Mouse (Mus musculus): ENCODE measurements around the gene Ube2k.
"Not testable (repeated sequence)": the region's sequence is repeated elsewhere in the genome, so short reads cannot be mapped to it uniquely, and the experiment has no call there.

The Ube2k gene

DNA sequence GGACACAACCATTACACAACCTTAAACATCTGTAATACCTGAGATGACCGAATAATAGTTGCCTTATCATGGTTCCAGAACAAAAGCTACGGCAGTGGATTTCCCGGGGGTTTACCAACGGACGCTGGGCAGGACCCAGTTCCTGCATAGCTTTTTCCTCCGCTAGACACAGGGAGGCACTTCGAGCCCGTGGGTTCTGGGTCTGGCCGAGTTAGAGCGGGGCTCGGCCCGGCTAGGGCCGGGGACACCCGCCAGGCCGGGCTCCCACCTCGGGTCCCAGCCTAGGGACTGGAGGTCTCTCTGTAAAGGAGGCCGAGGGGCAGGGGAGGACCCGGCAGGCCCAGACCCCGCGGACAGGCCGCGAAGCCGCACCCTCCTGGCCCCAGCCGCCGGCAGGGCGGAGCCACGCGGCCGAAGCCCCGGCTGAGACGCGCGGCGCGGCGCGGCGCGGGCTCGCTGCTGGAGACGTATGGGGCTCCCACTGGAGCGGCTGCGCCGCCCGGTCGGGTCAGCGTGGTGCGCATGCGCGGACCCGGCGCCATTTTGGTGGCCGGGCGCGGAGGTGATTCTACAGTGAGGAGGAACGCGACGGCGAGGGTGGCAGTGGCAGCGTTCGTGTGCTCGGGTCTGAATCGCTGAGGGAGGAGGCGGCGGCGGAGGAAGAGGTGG is at the start of gene Ube2k, which contains the start of gene Smim14:
TSS of gene Ube2k (plus strand) at position 483 of the 669 bp plus-strand sequence.
TSS of gene Smim14 (minus strand) at position 434 of the 669 bp plus-strand sequence.
- DNase-seq (ENCODE audit: low read depth, low spot score), result peak; percentile 86

DNA sequence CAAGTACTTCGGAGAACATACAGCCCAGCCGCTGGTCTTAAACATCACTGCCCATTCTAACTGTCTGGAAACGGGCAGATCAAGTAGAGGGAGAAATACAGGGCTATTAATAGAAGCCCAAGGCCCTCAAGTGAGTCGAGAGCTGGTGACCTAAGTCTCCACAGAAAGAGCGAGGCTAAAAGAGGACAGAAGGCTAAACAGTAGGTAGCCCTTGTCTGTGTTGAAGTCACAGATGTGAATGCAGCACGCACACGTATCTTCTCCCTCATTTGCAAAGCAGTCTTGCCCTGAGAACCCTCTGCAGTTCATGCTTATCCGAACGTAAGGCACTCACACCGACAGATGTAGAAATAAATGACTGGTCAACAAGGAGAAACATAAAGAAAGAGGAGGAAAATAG is 49.7 kb upstream of the Ube2k start:
- no peak for DNase-seq (ENCODE audit: low read depth, low spot score)

DNA sequence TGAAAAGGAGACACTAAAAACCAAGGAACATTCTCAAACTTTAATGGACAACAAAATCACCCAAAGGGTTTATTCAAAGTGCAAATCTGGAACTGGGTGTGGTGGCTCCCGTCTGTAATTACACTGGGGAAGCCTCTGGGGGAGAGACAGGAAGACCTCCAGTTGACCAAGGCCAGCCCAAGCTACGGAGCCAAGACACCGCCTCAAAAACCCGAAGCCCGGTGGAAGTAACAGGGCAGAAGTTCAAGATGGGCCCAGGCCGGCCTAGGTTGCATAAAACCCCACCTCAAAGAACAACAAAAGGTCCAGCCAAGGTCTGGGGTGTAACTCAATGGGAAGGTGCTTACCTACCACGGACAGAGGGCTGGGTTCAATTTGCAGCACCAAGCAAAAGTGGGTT is 48.3 kb upstream of the Ube2k start:
- DNase-seq (ENCODE audit: low read depth, low spot score), result no peak

DNA sequence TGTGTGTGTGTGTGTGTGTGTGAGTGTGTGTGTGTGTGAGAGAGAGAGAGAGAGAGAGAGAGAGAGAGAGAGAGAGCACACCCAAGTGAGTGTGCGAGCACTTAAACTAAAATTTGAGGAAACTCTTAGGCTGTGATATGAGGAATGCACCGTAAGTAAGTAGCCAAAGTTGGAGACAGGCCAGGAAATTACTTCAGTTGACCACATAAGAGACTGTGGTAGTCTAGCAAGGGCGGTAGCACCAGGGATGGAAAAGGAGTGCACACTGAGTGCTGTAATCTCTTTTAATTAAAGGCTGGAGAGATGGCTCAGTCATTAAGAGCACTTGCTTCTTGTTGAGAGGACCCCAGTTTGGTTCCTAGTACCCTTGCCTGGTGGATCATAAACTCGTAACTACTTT is 47.2 kb upstream of the Ube2k start:
- DNase-seq (ENCODE audit: low read depth, low spot score), result peak; percentile 80

DNA sequence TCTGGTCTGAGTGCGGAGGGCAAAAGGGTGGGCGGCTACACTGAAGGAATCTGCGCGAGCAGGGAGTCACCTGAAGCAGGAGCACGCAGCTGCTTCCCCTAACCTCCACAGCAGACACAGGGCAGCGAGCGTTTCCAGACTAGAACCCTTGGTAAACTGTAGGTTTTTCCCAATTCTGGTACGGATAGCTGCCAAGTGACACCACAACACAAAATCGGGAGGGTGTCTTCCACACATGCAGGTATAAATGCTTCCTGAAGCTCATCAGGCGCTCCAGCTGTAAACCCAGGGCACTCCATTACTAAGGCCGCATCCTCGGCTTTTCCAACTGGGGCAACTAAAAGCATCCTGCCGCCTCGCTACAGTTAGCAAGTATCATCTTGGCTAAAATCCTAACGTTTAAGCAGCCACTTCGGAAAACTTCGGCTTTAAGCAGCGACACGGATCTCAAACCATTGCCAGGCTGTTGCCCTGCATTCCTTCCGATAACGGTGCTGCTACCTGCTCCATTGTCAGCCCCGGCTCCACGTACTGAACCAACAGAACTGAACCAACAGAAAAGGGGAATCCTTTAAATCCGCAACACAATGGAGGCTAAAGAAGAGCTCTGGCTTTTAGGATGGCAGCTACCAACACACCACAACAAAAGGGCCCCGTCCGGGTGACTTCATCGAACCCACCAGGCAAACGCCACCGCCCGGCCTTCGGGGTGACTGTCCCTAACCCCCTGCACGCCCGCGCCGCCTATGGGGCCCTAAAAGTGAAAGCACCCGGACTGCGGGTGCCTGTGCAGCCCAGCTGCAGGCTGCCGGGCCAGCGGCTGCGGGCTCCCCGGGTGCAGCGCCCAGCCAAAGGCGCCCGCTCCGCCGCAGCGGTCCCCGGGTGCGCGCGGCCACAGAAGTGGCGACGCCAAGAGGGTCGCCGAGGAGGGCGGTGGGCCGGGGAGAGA is 45.0 kb upstream of the Ube2k start:
- peak; percentile 76 for DNase-seq (ENCODE audit: low read depth, low spot score)

DNA sequence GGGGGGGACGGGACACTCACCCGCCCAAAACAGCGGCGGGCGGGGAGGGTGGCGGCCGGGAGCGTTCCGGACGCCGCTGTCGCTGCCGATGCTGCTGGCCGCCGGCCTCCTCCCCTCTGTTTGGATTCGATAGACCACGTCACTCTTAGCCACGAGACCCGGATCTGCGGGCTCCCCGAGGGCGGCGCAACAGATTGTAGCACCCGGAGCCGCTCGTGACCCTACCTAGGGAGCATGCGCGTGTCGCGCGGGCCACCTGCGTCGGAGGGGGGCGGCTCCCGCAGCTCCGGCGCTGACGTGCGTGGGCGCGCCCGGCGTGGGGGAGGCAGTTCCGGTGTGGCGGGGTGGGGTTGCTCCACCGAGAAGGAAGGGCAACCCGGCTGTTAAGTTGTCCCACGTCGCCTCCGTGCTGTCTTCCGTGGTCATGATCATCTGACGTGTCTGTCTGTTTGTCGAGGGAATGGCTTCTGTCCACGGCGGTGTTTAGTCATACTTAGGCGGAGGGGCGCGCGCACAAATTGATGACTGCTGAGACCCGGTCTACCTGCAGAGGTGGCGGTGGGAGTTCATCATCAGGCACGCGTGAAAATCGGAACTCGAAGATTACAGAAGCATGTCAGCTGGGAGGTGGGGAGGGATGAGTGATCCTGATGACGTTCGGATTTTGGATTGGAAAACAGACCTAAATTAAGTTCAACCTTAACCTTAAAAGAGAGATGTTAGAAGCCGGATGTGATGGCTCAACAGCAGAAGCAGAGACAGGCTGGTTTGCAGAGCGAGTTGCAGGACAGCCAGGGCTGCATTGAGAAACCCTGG is 44.1 kb upstream of the Ube2k start, which contains the start of gene Gm43552:
TSS of gene Gm43552 (minus strand) at position 118 of the 816 bp plus-strand sequence.
- DNase-seq (ENCODE audit: low read depth, low spot score), result peak; percentile 94

DNA sequence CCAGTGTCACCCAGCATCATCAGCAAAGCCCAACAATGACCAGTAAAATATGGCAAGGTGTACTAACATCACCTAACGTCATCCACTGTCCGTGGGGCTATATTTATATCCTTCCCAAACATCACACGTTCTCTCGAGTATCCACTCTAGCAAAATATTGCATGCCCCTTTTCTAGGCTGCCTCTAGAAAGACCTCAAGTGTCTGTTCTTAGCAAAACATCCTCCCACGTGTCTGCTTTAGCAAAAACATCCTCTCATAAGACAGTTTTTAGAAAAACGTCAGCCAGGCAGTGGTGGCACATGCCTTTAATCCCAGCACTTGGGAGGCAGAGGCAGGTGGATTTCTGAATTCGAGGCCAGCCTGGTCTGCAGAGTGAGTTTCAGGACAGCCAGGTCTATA is 36.8 kb upstream of the Ube2k start:
- DNase-seq (ENCODE audit: low read depth, low spot score), result no peak

DNA sequence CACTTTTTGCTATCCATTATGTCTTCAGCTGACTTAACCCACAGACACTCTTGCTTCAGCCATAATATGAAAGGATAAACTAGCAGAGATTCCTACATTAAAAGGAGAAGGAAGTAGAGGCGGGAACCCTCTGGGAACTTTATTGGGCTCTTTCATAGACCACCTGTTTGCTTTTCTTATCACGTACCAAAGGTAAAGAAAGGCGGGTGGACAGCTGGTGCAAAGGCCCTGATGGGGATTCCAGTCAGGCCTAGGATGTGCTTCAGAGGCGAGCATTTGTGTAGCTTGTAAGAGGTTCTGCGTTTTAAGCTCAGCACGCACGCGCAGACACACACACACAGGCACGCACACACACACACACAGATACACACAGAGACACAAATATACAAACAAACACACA is 35.6 kb upstream of the Ube2k start:
- DNase-seq (ENCODE audit: low read depth, low spot score), result no peak

DNA sequence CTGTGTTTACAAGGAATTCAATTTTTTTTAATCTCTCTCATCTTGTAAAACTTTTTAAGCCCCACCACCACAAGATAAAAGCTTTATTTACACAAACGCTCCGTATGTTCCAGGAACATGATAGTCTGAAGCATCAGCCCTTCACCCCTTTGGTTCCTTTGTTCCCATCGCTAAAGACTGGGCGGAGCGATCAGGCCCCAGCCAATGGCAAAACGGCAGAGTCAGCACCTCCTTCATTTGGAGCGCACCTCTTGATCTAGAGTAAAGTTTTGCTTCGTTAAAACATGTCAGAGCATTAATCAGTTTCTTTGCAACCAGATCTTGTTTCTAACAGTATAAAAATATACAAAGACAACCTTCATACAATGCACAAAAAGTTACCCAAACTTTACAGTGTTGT is 31.2 kb upstream of the Ube2k start:
- DNase-seq (ENCODE audit: low read depth, low spot score), result no peak

DNA sequence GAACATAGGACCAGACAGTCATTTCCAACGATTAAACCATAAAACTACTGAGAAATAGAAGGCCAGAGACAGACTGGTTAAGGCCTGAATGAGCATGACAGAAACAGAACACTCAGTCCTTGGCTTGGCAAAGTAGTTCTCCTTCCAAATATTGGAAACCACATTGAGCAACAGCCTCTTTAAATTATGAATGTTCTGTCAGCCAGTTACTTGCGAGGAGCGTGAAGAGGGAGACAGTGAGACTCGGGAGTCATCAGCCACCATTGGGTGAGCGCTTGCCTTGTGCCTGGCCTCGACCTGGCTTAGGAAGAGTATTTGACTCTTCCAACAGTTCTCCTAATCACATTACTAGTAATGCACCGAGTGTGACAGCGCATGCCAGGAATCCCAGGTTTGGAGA is 28.6 kb upstream of the Ube2k start:
- no peak for DNase-seq (ENCODE audit: low read depth, low spot score)

DNA sequence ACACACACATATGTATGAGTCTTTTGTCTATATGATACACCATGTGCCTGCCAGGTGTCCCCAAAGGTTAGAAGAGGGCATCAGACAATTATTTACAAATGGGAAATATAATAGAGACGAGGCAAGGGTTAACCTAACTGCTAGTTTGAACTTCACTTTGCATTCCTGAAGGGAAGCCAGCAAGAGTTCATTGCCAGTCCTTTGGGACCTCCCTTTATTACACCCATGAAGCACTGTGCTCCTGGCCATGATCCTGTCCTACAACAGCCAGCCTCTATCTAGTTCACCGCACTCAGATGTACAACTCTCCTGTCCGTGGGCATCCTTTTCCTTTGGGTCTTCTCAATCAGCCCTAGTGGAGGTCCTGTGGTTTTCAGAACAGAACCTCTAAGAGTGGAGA is 23.5 kb upstream of the Ube2k start:
- DNase-seq (ENCODE audit: low read depth, low spot score), result no peak

DNA sequence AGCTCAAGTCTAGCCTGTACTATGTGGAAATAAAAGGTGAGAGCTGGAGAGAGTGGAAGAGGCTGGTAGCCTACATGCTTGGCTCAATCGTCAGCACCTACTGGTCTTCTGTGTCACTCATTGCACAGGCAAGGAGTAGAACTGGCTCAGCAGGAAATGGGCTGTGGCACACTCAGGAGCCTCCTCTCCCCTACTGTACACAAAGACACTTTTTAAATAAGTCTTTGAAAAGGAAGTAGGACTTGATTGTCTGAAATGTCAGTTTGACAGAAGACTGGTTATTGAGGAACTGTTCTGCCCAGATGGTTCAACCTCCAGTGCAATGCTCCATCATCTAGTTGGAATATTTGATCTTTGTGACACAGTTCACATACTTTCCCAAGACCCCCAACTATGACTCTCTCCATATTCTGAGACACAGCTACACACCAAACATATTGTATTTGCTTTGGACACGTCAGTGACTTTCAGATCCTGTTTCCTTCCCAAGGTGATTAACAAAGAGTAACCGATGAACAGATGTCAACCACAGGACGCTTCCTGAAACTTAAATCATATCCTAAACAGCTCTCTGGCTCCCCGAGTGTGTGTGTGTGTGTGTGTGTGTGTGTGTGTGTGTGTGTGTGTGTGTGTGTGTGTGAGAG is 22.3 kb upstream of the Ube2k start:
- DNase-seq (ENCODE audit: low read depth, low spot score), result no peak

DNA sequence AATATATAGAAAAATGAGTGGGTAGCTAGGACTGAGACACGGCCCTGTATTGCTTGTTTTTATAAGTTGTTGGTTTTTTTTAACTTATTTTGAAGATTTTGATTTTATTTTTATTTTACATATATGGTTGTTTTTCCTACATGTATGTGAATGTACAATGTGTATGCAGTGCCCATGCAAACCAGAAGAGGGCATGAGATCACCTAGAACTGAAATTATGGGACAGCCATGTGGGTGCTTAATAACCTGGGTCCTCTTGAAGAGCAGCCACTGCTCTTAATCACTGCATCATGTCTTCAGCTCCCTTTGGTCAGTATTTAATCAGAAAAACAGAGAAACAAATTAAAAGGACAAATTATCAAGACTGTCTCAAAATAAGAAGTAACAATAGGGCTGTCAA is 15.2 kb upstream of the Ube2k start:
- DNase-seq (ENCODE audit: low read depth, low spot score), result peak; percentile 37

DNA sequence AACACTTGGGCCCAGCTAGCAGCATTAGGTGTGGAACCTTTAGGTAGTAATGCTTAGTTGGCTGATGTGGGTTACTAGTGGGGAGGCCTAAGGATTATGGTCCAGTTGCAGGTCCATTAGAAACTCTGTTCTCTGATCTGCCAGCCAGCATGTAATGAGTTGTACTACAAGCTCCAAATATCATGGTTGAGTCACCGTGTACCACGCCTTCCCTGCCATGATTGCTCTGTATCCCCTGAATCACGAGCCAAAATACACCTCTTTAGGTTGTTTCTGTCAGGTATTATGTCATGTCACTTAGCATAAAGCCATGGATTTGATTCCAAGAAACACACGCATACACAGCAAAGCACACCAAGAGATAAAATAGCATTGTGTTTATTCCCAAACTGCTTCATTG is 12.2 kb upstream of the Ube2k start:
- DNase-seq (ENCODE audit: low read depth, low spot score), result no peak

DNA sequence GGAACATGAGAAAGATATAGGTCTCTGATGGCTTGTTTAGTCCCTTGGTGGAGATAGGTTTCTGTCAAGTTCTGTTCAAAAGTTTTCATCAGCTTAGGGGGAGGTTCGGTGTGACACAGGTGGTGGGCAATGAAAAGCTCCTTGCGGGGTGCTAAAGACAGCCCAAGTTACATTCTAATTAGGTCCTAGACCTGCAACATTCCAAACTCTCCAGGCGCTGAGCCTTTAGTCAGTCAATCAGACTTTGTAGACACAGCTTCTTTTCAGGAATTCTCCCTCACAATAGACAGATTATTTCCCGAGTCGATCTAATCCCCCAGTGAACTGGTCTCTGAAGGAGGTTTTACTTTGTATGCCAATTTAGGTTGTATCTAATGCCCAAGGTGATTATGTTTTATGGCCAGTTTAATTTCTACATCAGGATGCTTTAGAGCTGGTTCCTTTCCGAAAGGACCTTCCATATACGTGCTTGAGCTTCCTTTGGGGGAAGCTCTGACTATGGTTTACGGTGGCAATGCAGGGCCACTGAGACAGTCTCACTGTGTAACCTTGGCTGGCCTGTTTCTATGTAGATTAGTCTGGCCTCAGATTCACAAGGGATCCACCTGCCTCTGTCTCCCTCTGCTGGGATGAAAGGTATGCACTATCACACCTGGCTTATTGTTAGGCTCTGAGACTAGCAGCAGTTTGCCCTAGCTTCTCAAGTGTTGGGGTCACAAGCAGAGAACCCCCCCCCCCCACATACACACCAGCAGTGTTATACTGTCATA is 11.2 kb upstream of the Ube2k start:
- no peak for DNase-seq (ENCODE audit: low read depth, low spot score)

DNA sequence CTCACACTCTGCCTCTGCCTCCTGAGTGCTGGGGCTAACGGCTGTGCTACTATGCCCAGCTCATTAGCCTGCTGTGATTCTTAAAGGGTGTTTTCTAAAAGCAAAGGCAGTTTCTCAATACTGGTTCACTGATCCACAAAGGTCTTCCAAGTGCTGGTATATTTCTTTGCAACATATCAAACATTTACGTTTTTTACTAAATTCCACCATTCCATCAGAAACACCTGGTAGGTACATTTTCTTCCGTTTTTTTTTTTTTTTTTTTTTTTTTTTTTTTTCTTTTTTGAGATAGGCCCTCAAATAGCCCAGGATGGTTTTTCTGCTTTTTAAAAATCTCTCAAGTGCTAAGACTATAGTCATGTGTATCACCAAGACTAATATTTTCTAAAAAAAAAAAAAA is 5.8 kb upstream of the Ube2k start:
- no peak for DNase-seq (ENCODE audit: low read depth, low spot score)

DNA sequence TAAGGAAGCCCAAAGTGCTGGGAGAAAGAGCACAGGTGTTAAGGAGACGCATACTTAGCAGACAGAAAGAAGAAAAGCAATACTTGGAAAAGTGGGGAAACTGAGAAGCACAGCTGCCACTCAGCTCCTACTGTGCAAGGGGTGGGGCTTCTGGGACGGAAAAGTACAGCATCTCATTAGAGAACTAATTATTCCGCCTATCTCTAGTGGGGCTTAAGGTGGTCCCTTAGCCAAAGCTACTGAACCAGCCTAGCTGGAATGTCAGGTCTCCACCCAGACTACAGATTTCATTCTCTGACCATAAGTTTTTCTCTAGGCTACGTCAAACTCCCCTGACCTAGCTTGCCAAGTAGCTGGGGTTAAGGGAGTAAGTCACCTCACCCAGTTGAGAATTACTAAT is 2.5 kb upstream of the Ube2k start:
- no peak for DNase-seq (ENCODE audit: low read depth, low spot score)

DNA sequence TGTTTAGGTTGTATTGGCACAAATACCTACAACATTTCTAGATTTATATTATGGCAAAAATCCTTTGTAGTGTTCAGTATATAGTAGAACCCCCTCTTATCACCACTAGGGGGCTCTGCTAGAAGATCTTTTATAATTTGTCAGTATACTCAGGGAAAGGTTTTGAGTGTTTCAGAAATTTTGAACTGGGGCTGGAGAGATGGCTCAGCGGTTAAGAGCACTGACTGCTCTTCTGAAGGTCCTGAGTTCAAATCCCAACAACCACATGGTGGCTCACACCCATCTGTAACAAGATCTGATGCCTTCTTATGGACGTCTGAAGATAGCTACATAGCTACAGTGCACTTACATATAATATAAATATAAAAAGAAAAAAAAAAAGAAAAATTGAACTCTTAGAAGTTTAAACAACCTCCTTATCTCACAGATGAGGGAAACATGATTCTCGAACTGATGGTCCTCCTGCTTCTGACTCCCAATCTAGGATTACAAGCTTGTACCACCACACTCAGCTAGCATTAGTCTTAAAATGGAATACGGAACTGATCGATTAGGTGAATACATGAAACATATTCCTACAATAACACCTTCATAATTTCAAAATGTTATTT is 1.5 kb upstream of the Ube2k start:
- peak; percentile 84 for DNase-seq (ENCODE audit: low read depth, low spot score)

DNA sequence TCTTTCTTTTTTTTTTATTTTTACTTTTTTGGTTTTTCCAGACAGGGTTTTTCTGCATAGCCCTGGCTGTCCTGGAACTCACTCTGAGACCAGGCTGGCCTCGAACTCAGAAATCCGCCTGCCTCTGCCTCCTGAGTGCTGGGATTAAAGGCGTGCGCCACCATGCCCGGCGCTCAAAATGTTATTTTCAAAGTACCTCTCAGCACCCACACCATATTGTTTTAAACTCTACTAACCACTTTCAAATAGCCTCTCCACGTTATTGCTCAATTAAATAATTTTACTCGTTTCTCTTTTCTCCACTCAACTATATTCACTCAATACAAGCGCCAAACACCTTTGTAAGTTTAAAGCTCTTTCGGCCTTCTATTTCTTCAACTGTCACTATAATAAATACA is 966 bp upstream of the Ube2k start:
- not testable (repeated sequence) for DNase-seq (ENCODE audit: low read depth, low spot score)

DNA sequence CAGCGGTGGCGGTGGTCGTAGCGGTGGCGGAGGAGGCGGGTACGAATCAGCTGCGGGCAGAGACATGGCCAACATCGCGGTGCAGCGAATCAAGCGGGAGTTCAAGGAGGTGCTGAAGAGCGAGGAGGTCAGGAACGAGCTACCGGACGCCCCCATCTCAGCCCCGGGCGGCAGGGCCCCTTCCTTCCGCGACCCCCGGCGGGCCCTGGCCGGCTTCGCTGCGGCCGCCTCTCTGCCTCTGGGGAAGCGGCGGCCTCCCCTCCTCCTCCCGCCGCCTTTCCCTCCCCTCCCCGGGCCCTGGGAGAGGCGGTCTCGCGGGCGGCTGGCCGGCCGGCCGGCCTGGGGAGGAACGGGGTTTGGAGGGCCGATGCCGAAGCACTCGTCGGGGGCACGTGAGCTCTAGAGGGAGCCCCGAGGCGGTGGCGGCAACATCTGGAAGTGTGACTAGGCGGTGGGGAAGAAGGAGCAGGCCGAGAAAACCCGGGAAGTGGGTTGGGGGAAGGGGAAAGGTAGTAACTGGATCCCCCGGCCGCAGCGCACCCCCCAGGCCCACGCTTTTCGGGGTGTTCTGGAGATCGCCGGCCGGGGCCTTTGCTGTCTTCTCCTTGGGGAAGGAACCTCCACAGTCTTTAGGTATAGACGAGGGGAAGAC is 513 bp downstream of the Ube2k start:
- peak; percentile 76 for DNase-seq (ENCODE audit: low read depth, low spot score)

Data from 3T3-L1 (cell line).